Mouse (Mus musculus) embryonic facial prominence, embryonic 15.5 days (tissue): ENCODE results near the gene Snrnp70. TPM values are rescaled to one million over a fixed set of nuclear protein-coding genes. Genes with fewer than 3 reads are reported as not detected.

ENCODE experiments used
- ATAC-seq: fragments of 200-750 bp; cut with Nextera tagmentation; 2 replicates; pipeline ENCODE4 v1.8.0; 2017; ENCODE audit warnings: low read depth, moderate TSS enrichment; ENCODE audit not compliant: insufficient number of reproducible peaks, low FRiP score, low TSS enrichment
- H3K27ac ChIP-seq: fragments of 300-500 bp; sonication (generic); replicated peaks from 2 replicates; pipeline ENCODE4 v1.5.1; 2015; ENCODE audit warnings: mild to moderate bottlenecking, inconsistent platforms
- H3K27me3 ChIP-seq: fragments of 300-500 bp; sonication (generic); 2 replicates; pipeline ENCODE4 v1.6.1; 2015; ENCODE audit warnings: inconsistent platforms
- H3K36me3 ChIP-seq: fragments of 300-500 bp; sonication (generic); 2 replicates; pipeline ENCODE4 v1.6.1; 2015; ENCODE audit warnings: mild to moderate bottlenecking, inconsistent platforms
- H3K4me1 ChIP-seq: fragments of 300-500 bp; sonication (generic); 2 replicates; pipeline ENCODE4 v1.6.1; 2015; ENCODE audit warnings: inconsistent platforms
- H3K4me2 ChIP-seq: fragments of 300-500 bp; sonication (generic); replicated peaks from 2 replicates; pipeline ENCODE4 v1.6.1; 2015; ENCODE audit warnings: mild to moderate bottlenecking, inconsistent platforms
- H3K4me3 ChIP-seq: fragments of 300-500 bp; sonication (generic); replicated peaks from 2 replicates; pipeline ENCODE4 v1.5.1; 2015; ENCODE audit warnings: mild to moderate bottlenecking, inconsistent platforms
- H3K9ac ChIP-seq: fragments of 300-500 bp; sonication (generic); 2 replicates; pipeline ENCODE4 v1.6.1; 2015; ENCODE audit warnings: inconsistent platforms
- H3K9me3 ChIP-seq: fragments of 300-500 bp; sonication (generic); replicated peaks from 2 replicates; pipeline ENCODE4 v1.6.1; 2016; ENCODE audit warnings: inconsistent platforms
- WGBS: fragments of 180-500 bp; shearing (Covaris S2); methylation state at CpG from one replicate; pipeline ENCODE4 v1.1.7; 2015; 5-methylcytosine and 5-hydroxymethylcytosine counted together
- polyA plus RNA-seq: library from polyadenylated mRNA; unstranded; fragments of >200 nt; fragmentation: Nextera tagmentation; extraction: Ambion mirVana; gene quantifications from 2 replicates; pipeline ENCODE4 v1.2.1, GENCODE M21; 2015

Gene Snrnp70
- polyA plus RNA-seq, 1 experiment from 2014 or later, result 212 TPM

DNA sequence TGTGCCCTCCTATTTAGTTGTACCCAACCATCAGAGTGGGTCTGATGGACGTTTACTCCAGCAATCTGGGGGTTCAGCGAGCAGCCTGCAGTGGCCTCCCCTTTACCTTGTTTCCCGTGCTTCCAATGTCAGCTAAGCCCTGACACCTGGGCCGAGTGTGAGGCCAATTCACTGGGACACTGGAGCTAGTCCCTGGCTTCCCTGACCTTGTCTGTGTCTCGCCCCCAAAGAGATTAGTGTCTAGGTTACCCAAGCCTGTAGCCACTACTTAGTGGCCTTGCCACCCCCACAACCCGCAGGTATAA lies 25.0 kb upstream of the Snrnp70 start, which contains the start of gene Lhb:
TSS of gene Lhb (plus strand) at position 206 of the 305 bp plus-strand sequence.
- Histone ChIP-seq H3K4me3 (peak within 1 kb of the TSS; percentile 4; the same call in 1 of the 2 replicates), H3K4me2 (peak within 1 kb of the TSS; percentile 28; the same call in 1 of the 2 replicates), H3K27ac (no peak within 1 kb of the TSS), H3K9ac (no peak within 1 kb of the TSS), H3K4me1 (peaks cover 30% of the 10 kb centered on the region), H3K9me3 (no peaks in the 10 kb centered on the region), H3K27me3 (peaks cover 21% of the 10 kb centered on the region), H3K36me3 (peaks cover 46% of the 10 kb centered on the region)
- no peak for ATAC-seq
- 58% methylated on average over 6 of the region's 6 CpGs for WGBS

DNA sequence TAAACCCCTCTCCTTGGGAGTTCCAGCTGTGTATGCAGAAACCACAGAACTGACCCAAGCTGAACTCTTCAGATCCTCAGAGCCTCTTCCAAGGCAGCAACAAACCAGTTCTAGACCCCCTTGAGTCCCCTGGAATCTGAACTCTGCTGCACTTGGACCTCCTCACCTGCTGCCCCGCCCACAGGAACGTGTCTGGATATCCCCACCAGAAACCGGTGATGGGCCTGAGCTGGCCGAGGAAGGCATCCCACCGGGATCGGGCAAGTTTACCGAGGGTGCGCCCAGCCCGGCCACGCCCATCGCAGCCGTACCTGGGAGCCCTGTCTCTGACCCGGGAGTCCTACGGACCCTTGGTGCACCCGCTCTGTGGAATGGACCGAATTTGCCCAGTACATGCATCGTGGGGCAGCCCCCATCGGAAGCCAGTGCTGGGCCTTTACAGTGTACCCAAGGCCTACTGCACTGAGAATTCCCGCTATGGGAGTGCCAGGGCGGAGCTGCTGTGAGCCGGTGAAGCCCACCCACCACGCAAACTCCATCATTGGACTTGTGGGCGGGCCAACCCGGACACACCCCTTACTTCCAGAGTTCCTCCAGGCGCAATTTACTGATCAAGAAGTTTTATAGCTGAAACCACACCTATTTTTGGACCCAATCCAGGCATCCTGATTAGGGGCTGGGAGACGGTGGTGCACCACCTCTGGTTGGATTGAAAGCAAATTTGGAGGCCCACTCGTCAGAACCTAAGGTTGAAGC lies 24.5 kb upstream of the Snrnp70 start:
- H3K4me3 ChIP-seq, result peak overlapping the region; percentile 4; the same call in 1 of the 2 replicates

GRCm38 (mm10) chr7:45417962-45418492 lies 22.5 kb upstream of the Snrnp70 start:
- H3K9me3 ChIP-seq, result no peaks in the 10 kb centered on the region
- no peak for ATAC-seq
- H3K4me2 ChIP-seq, result peak overlapping the region; percentile 13
- no peak overlapping the region for H3K9ac ChIP-seq
- H3K27ac ChIP-seq, result no peak overlapping the region
- peaks cover 44% of the 10 kb centered on the region for H3K27me3 ChIP-seq
- peaks cover 21% of the 10 kb centered on the region for H3K36me3 ChIP-seq
- no peak overlapping the region for H3K4me3 ChIP-seq
- H3K4me1 ChIP-seq, result peaks cover 55% of the 10 kb centered on the region
- 10% methylated on average over 13 of the region's 13 CpGs for WGBS

More for the DNA sequence above, 24.5 kb upstream of the Snrnp70 start:
- Histone ChIP-seq H3K4me2 (peak overlapping the region; percentile 28; the same call in 1 of the 2 replicates), H3K27ac (no peak overlapping the region), H3K4me1 (peaks cover 36% of the 10 kb centered on the region), H3K9ac (no peak overlapping the region), H3K27me3 (peaks cover 27% of the 10 kb centered on the region), H3K36me3 (peaks cover 41% of the 10 kb centered on the region), H3K9me3 (no peaks in the 10 kb centered on the region)
- ATAC-seq, result no peak
- 13% methylated on average over 27 of the region's 27 CpGs for WGBS

DNA sequence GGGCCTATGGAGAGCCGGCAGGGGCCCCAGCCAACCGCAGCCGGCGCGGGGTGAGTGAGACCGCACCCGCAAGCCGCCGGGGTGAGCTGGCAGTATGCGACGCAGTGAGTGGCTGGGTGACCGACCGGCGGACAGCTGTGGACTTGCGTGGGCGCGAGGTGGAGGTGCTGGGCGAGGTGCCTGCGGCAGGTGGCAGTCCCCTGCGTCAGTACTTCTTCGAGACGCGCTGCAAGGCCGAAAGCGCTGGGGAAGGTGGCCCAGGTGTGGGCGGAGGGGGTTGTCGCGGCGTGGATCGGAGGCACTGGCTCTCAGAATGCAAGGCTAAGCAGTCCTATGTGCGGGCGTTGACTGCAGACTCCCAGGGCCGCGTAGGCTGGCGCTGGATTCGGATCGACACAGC lies 20.1 kb upstream of the Snrnp70 start:
- whole genome bisulfite sequencing, result 20% methylated on average over 37 of the region's 37 CpGs
- no peak overlapping the region for H3K9ac ChIP-seq
- no peaks in the 10 kb centered on the region for H3K36me3 ChIP-seq
- H3K9me3 ChIP-seq, result no peaks in the 10 kb centered on the region
- H3K4me1 ChIP-seq, result peaks cover 55% of the 10 kb centered on the region
- no peak for ATAC-seq
- peak overlapping the region; percentile 29 for H3K4me2 ChIP-seq
- peak overlapping the region; percentile 10 for H3K4me3 ChIP-seq
- peaks cover 61% of the 10 kb centered on the region for H3K27me3 ChIP-seq
- H3K27ac ChIP-seq, result no peak overlapping the region; the same call in 1 of the 2 replicates

DNA sequence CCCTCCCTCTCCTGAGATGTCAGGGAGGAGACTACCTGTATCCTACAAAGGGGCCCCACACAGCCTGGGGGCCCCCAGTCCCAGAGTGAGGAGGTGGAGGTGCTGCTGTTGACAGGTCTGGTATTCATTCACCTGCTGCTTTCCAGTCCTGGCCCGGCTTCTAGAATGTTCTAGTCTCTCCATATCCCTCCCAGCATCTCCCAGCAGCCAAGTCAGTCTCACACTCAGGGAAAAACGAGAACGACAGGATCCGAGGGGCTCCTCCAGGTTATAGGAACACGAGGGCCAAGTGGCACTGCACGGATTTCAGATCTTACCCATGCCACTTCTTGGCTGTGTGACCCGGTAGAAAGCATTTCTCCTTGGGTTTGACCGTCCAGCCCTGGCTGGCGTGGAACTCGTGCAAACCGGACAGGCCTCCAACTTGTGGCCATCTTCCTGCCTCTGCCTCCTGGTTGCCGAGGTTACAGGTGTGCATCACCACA lies 19.2 kb upstream of the Snrnp70 start:
- Histone ChIP-seq H3K36me3 (no peaks in the 10 kb centered on the region), H3K4me3 (no peak overlapping the region), H3K27me3 (peaks cover 67% of the 10 kb centered on the region), H3K4me1 (peaks cover 46% of the 10 kb centered on the region), H3K9ac (no peak overlapping the region), H3K4me2 (peak overlapping the region; percentile 92; the same call in 1 of the 2 replicates), H3K27ac (no peak overlapping the region), H3K9me3 (no peaks in the 10 kb centered on the region)
- ATAC-seq, result no peak
- 35% methylated on average over 12 of the region's 12 CpGs for WGBS

GRCm38 (mm10) chr7:45413864-45414739 lies 18.6 kb upstream of the Snrnp70 start:
- Histone ChIP-seq H3K4me2 (peak overlapping the region; percentile 92), H3K4me3 (peak overlapping the region; percentile 63), H3K4me1 (peaks cover 45% of the 10 kb centered on the region), H3K9me3 (no peaks in the 10 kb centered on the region), H3K27me3 (peaks cover 73% of the 10 kb centered on the region), H3K27ac (peak overlapping the region; percentile 77), H3K9ac (peak overlapping the region; percentile 60), H3K36me3 (no peaks in the 10 kb centered on the region)
- peak; percentile 65 for ATAC-seq
- 2% methylated on average over 25 of the region's 27 CpGs for WGBS

GRCm38 (mm10) chr7:45413113-45413863 lies 17.7 kb upstream of the Snrnp70 start, which contains the start of gene Ntf5:
Ntf5 (plus strand) TSS chr7:45413695.
- Histone ChIP-seq H3K27me3 (peaks cover 77% of the 10 kb centered on the region), H3K4me2 (peak within 1 kb of the TSS; percentile 92), H3K36me3 (no peaks in the 10 kb centered on the region), H3K4me3 (peak within 1 kb of the TSS; percentile 63), H3K9me3 (no peaks in the 10 kb centered on the region), H3K9ac (peak within 1 kb of the TSS; percentile 60), H3K4me1 (peaks cover 40% of the 10 kb centered on the region), H3K27ac (peak within 1 kb of the TSS; percentile 77)
- whole genome bisulfite sequencing, result 1% methylated on average over 43 of the region's 45 CpGs
- ATAC-seq, result peak; percentile 23

DNA sequence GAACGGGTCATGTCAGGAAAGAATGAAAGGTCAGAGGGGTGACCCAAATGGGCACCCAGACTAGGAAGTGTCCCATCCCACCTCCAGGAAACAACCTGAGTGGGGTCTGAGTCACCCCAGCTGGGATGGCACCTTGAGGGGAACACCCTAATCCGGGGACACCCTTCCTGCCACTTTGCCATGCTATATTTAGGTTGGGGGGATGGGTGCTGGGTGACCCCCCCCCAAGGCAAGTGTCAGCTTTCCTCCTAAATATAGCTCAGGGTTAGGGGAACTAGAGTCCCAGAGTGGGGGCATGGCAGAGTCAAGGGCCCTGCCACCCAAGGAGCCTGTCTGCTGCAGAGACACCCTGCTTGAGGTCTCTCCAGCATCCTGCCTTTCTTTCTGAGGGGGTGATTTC lies 16.9 kb upstream of the Snrnp70 start:
- Histone ChIP-seq H3K27me3 (peaks cover 82% of the 10 kb centered on the region), H3K27ac (no peak overlapping the region), H3K4me1 (peaks cover 31% of the 10 kb centered on the region), H3K9ac (no peak overlapping the region), H3K4me2 (no peak overlapping the region), H3K4me3 (no peak overlapping the region), H3K36me3 (no peaks in the 10 kb centered on the region), H3K9me3 (no peaks in the 10 kb centered on the region)
- no peak for ATAC-seq
- 80% methylated on average over 2 of the region's 2 CpGs for WGBS

- peaks cover 86% of the 10 kb centered on the region for H3K27me3 ChIP-seq
- ATAC-seq, result no peak
- peaks cover 35% of the 10 kb centered on the region for H3K4me1 ChIP-seq
- H3K27ac ChIP-seq, result no peak overlapping the region
- 91% methylated on average over 8 of the region's 8 CpGs for WGBS
- no peak overlapping the region for H3K4me2 ChIP-seq
- H3K9me3 ChIP-seq, result no peaks in the 10 kb centered on the region
- no peaks in the 10 kb centered on the region for H3K36me3 ChIP-seq
- no peak overlapping the region for H3K4me3 ChIP-seq
- H3K9ac ChIP-seq, result no peak overlapping the region
Measured at GRCm38 (mm10) chr7:45409497-45410163, 14.1 kb upstream of the Snrnp70 start.

DNA sequence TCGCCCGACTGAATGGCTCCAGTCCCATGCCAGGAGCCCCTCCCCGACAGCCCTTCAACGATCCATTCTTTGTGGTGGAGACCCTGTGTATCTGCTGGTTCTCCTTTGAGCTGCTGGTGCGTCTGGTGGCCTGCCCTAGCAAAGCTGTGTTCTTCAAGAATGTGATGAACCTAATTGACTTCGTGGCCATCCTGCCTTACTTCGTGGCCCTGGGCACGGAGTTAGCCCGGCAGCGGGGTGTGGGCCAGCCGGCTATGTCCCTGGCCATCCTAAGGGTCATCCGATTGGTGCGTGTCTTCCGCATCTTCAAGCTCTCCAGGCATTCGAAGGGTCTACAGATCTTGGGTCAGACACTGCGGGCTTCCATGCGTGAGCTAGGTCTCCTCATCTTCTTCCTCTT lies 13.4 kb upstream of the Snrnp70 start:
- H3K4me3 ChIP-seq, result no peak overlapping the region
- H3K9ac ChIP-seq, result no peak overlapping the region
- H3K9me3 ChIP-seq, result no peaks in the 10 kb centered on the region
- no peak overlapping the region for H3K27ac ChIP-seq
- 86% methylated on average over 17 of the region's 17 CpGs for WGBS
- no peak overlapping the region for H3K4me2 ChIP-seq
- H3K4me1 ChIP-seq, result peaks cover 29% of the 10 kb centered on the region
- H3K36me3 ChIP-seq, result no peaks in the 10 kb centered on the region
- ATAC-seq, result no peak
- H3K27me3 ChIP-seq, result peaks cover 79% of the 10 kb centered on the region
